Mouse (Mus musculus) small intestine, adult 2 months (tissue): ENCODE data around the gene Pramef8.

Experiments used
- CTCF ChIP-seq: fragments of 200-500 bp; IDR thresholded peaks from 2 replicates; pipeline ENCODE4 v1.5.1; 2012; ENCODE audit warnings: low read depth, mild to moderate bottlenecking, control low read depth, inconsistent platforms, low read length, moderate library complexity, mixed read lengths; ENCODE audit not compliant: insufficient replicate concordance, insufficient read length; ENCODE audit errors: extremely low read depth
- POLR2A ChIP-seq: fragments of 200-500 bp; IDR thresholded peaks from 2 replicates; pipeline ENCODE4 v1.6.1; 2012; ENCODE audit warnings: low read depth, mild to moderate bottlenecking, control low read depth, inconsistent platforms, low read length, moderate library complexity

DNA sequence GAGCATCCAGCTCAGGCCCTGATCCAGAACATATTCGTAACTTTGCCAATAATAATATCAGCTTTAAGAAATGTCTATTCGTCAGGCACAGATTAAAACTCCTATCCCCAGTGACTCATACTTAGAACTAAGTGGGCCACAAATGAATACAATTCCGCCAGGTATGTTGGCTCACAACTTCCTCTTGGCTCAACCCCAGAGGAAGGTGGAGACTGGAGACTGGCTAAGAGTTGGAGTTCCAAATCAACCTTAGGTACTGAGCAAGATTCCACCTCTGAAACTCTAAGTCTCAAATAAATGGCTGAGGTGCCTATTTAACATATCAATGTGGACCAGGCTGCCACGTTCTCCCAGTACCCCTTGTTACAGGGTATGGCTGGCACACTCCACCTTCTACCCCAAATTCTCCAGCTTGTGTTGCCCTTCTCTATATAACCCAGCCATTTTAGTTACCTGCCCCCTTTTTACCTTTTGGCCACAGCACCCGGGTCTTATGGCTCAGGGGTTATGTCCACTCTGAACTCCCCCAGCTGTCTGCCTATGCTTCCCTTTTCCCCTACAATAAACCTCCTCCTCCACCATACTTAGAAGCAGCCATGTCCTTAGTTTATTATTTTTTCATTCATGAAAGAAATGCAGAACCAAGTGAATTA lies 534 bp upstream of the Pramef8 start:
- TF ChIP-seq POLR2A (no peak), CTCF (no peak)
